Mouse (Mus musculus) hindbrain, postnatal 0 days (tissue): ENCODE data around the gene 1700029P11Rik. TPM values are rescaled to one million over a fixed set of nuclear protein-coding genes. Genes with fewer than 3 reads are reported as not detected.
A peak's percentile ranks its signal among the peaks of the same experiment; 100 is the strongest.

ENCODE experiments used
- ATAC-seq: fragments of 200-750 bp; cut with Nextera tagmentation; 2 replicates; pipeline ENCODE4 v1.8.0; 2017; ENCODE audit warnings: mild to moderate bottlenecking, moderate TSS enrichment, moderate library complexity
- DNase-seq: peaks from one replicate; pipeline ENCODE4 v3.0.0-alpha.2; 2015; ENCODE audit warnings: low spot score
- H3K27ac ChIP-seq: fragments of 300-500 bp; sonication (generic); 2 replicates; pipeline ENCODE4 v1.5.1; 2014; ENCODE audit warnings: mild to moderate bottlenecking
- H3K27me3 ChIP-seq: fragments of 300-500 bp; sonication (generic); 2 replicates; pipeline ENCODE4 v1.6.1; 2014; ENCODE audit warnings: low read length, mixed read lengths; ENCODE audit not compliant: insufficient read depth
- H3K36me3 ChIP-seq: fragments of 300-500 bp; sonication (generic); 2 replicates; pipeline ENCODE4 v1.6.1; 2014; ENCODE audit warnings: low read length, mixed read lengths; ENCODE audit not compliant: insufficient read depth
- H3K4me1 ChIP-seq: fragments of 300-500 bp; sonication (generic); 2 replicates; pipeline ENCODE4 v1.6.1; 2014; ENCODE audit warnings: antibody characterized with exemption, low read length, mixed read lengths; ENCODE audit not compliant: insufficient read depth
- H3K4me2 ChIP-seq: fragments of 300-500 bp; sonication (generic); 2 replicates; pipeline ENCODE4 v1.6.1; 2014; ENCODE audit warnings: low read depth, mild to moderate bottlenecking, low read length, moderate library complexity, mixed read lengths
- H3K4me3 ChIP-seq: fragments of 300-500 bp; sonication (generic); 2 replicates; pipeline ENCODE4 v1.5.1; 2014; ENCODE audit warnings: low read length
- H3K9ac ChIP-seq: fragments of 300-500 bp; sonication (generic); replicated peaks from 2 replicates; pipeline ENCODE4 v1.6.1; 2014; ENCODE audit warnings: mild to moderate bottlenecking, low read length, moderate library complexity, mixed read lengths
- H3K9me3 ChIP-seq: fragments of 300-500 bp; sonication (generic); 2 replicates; pipeline ENCODE4 v1.6.1; 2016; ENCODE audit warnings: low read length, mixed read lengths
- CTCF ChIP-seq: IDR thresholded peaks from 2 replicates; pipeline ENCODE4 v1.5.1; 2016; ENCODE audit warnings: antibody characterized with exemption, control low read depth, low read depth
- WGBS: fragments of 180-500 bp; shearing (Covaris S2); extraction: QIAGEN DNeasy Blood & Tissue Kit; methylation state at CpG from one replicate; pipeline ENCODE4 v1.1.7; 2014; 5-methylcytosine and 5-hydroxymethylcytosine counted together
- polyA plus RNA-seq: library from polyadenylated mRNA; unstranded; fragments of >200 nt; fragmentation: Nextera tagmentation; extraction: Ambion mirVana; gene quantifications from 2 replicates; pipeline ENCODE4 v1.2.1, GENCODE M21; 2015
- total RNA-seq: library from RNA; depleted of rRNA; stranded (reverse); fragments of >200 nt; gene quantifications from 2 replicates; pipeline ENCODE4 v1.2.3, GENCODE M21; 2014

The 1700029P11Rik gene
- total and polyA plus RNA-seq, 2 experiments from 2014 or later: not detected

- Histone ChIP-seq H3K9ac (peak overlapping the region; percentile 82), H3K27me3 (no peaks in the 10 kb centered on the region), H3K4me2 (peak overlapping the region; percentile 60), H3K36me3 (no peaks in the 10 kb centered on the region), H3K9me3 (no peaks in the 10 kb centered on the region), H3K4me3 (peak overlapping the region; percentile 58), H3K4me1 (peaks cover 14% of the 10 kb centered on the region), H3K27ac (peak overlapping the region; percentile 93)
- TF ChIP-seq CTCF: peak; percentile 78
- 29% methylated on average over 2 of the region's 2 CpGs for WGBS
- DNase-seq (peak; percentile 81), ATAC-seq (no peak)
Measured at GRCm38 (mm10) chr15:81938246-81938645, 42.1 kb upstream of the 1700029P11Rik start.

GRCm38 (mm10) chr15:81939157-81939715 is 41.1 kb upstream of the 1700029P11Rik start:
- peak overlapping the region; percentile 93; the same call in 1 of the 2 replicates for H3K27ac ChIP-seq
- no peak overlapping the region for H3K9ac ChIP-seq
- no peaks in the 10 kb centered on the region for H3K27me3 ChIP-seq
- DNase-seq (no peak), ATAC-seq (no peak)
- H3K9me3 ChIP-seq: no peaks in the 10 kb centered on the region
- peaks cover 14% of the 10 kb centered on the region for H3K4me1 ChIP-seq
- peak overlapping the region; percentile 60 for H3K4me2 ChIP-seq
- 88% methylated on average over 10 of the region's 10 CpGs for WGBS
- no peaks in the 10 kb centered on the region for H3K36me3 ChIP-seq
- TF ChIP-seq CTCF: no peak
- H3K4me3 ChIP-seq: no peak overlapping the region

GRCm38 (mm10) chr15:81939774-81940173 is 40.6 kb upstream of the 1700029P11Rik start:
- 96% methylated on average over 4 of the region's 4 CpGs for WGBS
- ATAC-seq (no peak), DNase-seq (no peak)
- no peaks in the 10 kb centered on the region for H3K36me3 ChIP-seq
- TF ChIP-seq CTCF: no peak
- no peak overlapping the region for H3K27ac ChIP-seq
- no peaks in the 10 kb centered on the region for H3K9me3 ChIP-seq
- peaks cover 14% of the 10 kb centered on the region for H3K4me1 ChIP-seq
- no peak overlapping the region for H3K4me3 ChIP-seq
- H3K27me3 ChIP-seq: no peaks in the 10 kb centered on the region
- H3K4me2 ChIP-seq: no peak overlapping the region
- H3K9ac ChIP-seq: no peak overlapping the region

- no peak overlapping the region for H3K9ac ChIP-seq
- H3K27ac ChIP-seq: no peak overlapping the region
- H3K4me3 ChIP-seq: no peak overlapping the region
- 91% methylated on average over 5 of the region's 5 CpGs for WGBS
- H3K4me1 ChIP-seq: peaks cover 14% of the 10 kb centered on the region
- no peak overlapping the region for H3K4me2 ChIP-seq
- H3K36me3 ChIP-seq: no peaks in the 10 kb centered on the region
- no peak for DNase-seq
- no peaks in the 10 kb centered on the region for H3K9me3 ChIP-seq
- ATAC-seq: no peak
- TF ChIP-seq CTCF: no peak
- H3K27me3 ChIP-seq: no peaks in the 10 kb centered on the region
Measured at GRCm38 (mm10) chr15:81940219-81940618, 40.1 kb upstream of the 1700029P11Rik start.

- 97% methylated on average over 2 of the region's 2 CpGs for WGBS
Measured at GRCm38 (mm10) chr15:81941010-81941409, 39.3 kb upstream of the 1700029P11Rik start.

GRCm38 (mm10) chr15:81943176-81943749 is 37.1 kb upstream of the 1700029P11Rik start:
- Histone ChIP-seq H3K36me3 (peaks cover 7% of the 10 kb centered on the region; the same call in 1 of the 2 replicates), H3K9me3 (no peaks in the 10 kb centered on the region), H3K9ac (no peak overlapping the region), H3K4me1 (0 out of 2 replicates have a peak, but pooled peaks cover under 1% of the 10 kb centered on the region), H3K4me2 (no peak overlapping the region), H3K4me3 (no peak overlapping the region), H3K27me3 (no peaks in the 10 kb centered on the region), H3K27ac (no peak overlapping the region)
- WGBS: 7% methylated on average over 9 of the region's 9 CpGs
- peak; percentile 50; the same call in 1 of the 2 replicates for ATAC-seq
- no peak for DNase-seq
- TF ChIP-seq CTCF: no peak

More at GRCm38 (mm10) chr15:81941010-81941409, 39.3 kb upstream of the 1700029P11Rik start:
- no peak for ATAC-seq
- H3K4me1 ChIP-seq: peaks cover 12% of the 10 kb centered on the region
- H3K36me3 ChIP-seq: no peaks in the 10 kb centered on the region
- TF ChIP-seq CTCF: peak; percentile 45
- H3K4me2 ChIP-seq: no peak overlapping the region
- H3K9ac ChIP-seq: no peak overlapping the region
- H3K9me3 ChIP-seq: no peaks in the 10 kb centered on the region
- no peak for DNase-seq
- no peak overlapping the region for H3K4me3 ChIP-seq
- no peaks in the 10 kb centered on the region for H3K27me3 ChIP-seq
- H3K27ac ChIP-seq: no peak overlapping the region

GRCm38 (mm10) chr15:81949076-81949475 is 31.3 kb upstream of the 1700029P11Rik start:
- Histone ChIP-seq H3K27ac (no peak overlapping the region), H3K4me3 (no peak overlapping the region), H3K4me2 (no peak overlapping the region), H3K36me3 (peaks cover 36% of the 10 kb centered on the region; the same call in 1 of the 2 replicates), H3K9ac (no peak overlapping the region), H3K9me3 (no peaks in the 10 kb centered on the region), H3K4me1 (no peaks in the 10 kb centered on the region), H3K27me3 (no peaks in the 10 kb centered on the region)
- TF ChIP-seq CTCF: no peak
- WGBS: 88% methylated on average over 10 of the region's 10 CpGs
- no peak for DNase-seq
- no peak for ATAC-seq
